Comparison of ENCODE assay signal across 11 mouse cellular contexts in genomic region chr4:43398014-43398413, GRCm38 (mm10). TPM values are rescaled to one million over a fixed set of nuclear protein-coding genes. Genes with fewer than 3 reads are reported as not detected.
A peak's percentile ranks its signal among the peaks of the same experiment; 100 is the strongest.
DNase-seq lines count a peak whose midpoint lies in the region; ATAC-seq and TF ChIP-seq lines count a peak whose summit lies in the region.
"Had no signal": no experiment of that assay in that cellular context is flagged by ENCODE, and none has a peak within 500 bp of the region (broad histone marks: within the 10 kb centered on the region; RNA-seq: fewer than 3 reads in every experiment).

No protein-coding gene starts in this region.

- H3K4me1 ChIP-seq in hindbrain, embryonic 10.5 days (replicated peaks) = peaks cover 49% of the 10 kb centered on the region
- peaks cover 30% of the 10 kb centered on the region for H3K4me1 ChIP-seq in hindbrain, embryonic 12.5 days
- peaks cover 58% of the 10 kb centered on the region for H3K4me1 ChIP-seq in neural tube, embryonic 13.5 days (replicated peaks)
- peaks cover 27% of the 10 kb centered on the region for H3K4me1 ChIP-seq in hindbrain, embryonic 15.5 days (replicated peaks)
- H3K4me1 ChIP-seq in stomach, postnatal 0 days (replicated peaks; ENCODE audit: control insufficient read depth, insufficient read depth) = peaks cover 31% of the 10 kb centered on the region

- DNase-seq in hindbrain, embryonic 10.5 days (ENCODE audit: low spot score) = no peak
- no peak for DNase-seq in neural tube, embryonic 10.5 days (ENCODE audit: extremely low spot score, low spot score)
- no peak for DNase-seq in stomach, postnatal 0 days (ENCODE audit: low spot score)
- no peak for DNase-seq in cerebellum, adult 9-10 months
- DNase-seq: cerebellum, postnatal 14 days had no signal

- no peaks in the 10 kb centered on the region for H3K27me3 ChIP-seq in hindbrain, embryonic 10.5 days (ENCODE audit: insufficient read depth, poor library complexity, severe bottlenecking)
- H3K27me3 ChIP-seq in hindbrain, embryonic 12.5 days = no peaks in the 10 kb centered on the region
- H3K27me3 ChIP-seq in neural tube, embryonic 13.5 days = no peaks in the 10 kb centered on the region
- H3K27me3 ChIP-seq in hindbrain, embryonic 15.5 days = no peaks in the 10 kb centered on the region
- H3K27me3 ChIP-seq in stomach, postnatal 0 days (ENCODE audit: control insufficient read depth, insufficient read depth, low read length) = no peaks in the 10 kb centered on the region

- H3K4me2 ChIP-seq in hindbrain, embryonic 12.5 days (replicated peaks) = no peak overlapping the region
- H3K4me2 ChIP-seq in neural tube, embryonic 13.5 days = no peak overlapping the region
- H3K4me2 ChIP-seq in hindbrain, embryonic 15.5 days = no peak overlapping the region
- no peak overlapping the region for H3K4me2 ChIP-seq in stomach, postnatal 0 days (replicated peaks; ENCODE audit: low read depth)

- no peak for ATAC-seq in hindbrain, embryonic 12.5 days (ENCODE audit: low FRiP score)
- no peak for ATAC-seq in neural tube, embryonic 13.5 days (ENCODE audit: low read depth)
- ATAC-seq in hindbrain, embryonic 15.5 days (ENCODE audit: low FRiP score, low read depth) = no peak
- ATAC-seq in stomach, postnatal 0 days (ENCODE audit: low FRiP score, low TSS enrichment) = no peak
- ATAC-seq: forebrain, embryonic 16.5 days; inflammation-experienced regulatory T-cells, adult 6 months had no signal

- TF ChIP-seq CTCF in stomach, postnatal 0 days (IDR thresholded peaks at IDR 0.05; ENCODE audit: low read depth) = no peak

- no peaks in the 10 kb centered on the region for H3K9me3 ChIP-seq in hindbrain, embryonic 10.5 days
- H3K9me3 ChIP-seq in hindbrain, embryonic 12.5 days (replicated peaks) = no peaks in the 10 kb centered on the region
- no peaks in the 10 kb centered on the region for H3K9me3 ChIP-seq in neural tube, embryonic 13.5 days
- H3K9me3 ChIP-seq in hindbrain, embryonic 15.5 days = no peaks in the 10 kb centered on the region
- H3K9me3 ChIP-seq in stomach, postnatal 0 days (ENCODE audit: control insufficient read depth, low read length) = no peaks in the 10 kb centered on the region

- no peaks in the 10 kb centered on the region for H3K36me3 ChIP-seq in hindbrain, embryonic 10.5 days
- no peaks in the 10 kb centered on the region for H3K36me3 ChIP-seq in hindbrain, embryonic 12.5 days
- H3K36me3 ChIP-seq in neural tube, embryonic 13.5 days = no peaks in the 10 kb centered on the region; the same call in 1 of the 2 replicates
- H3K36me3 ChIP-seq in hindbrain, embryonic 15.5 days = no peaks in the 10 kb centered on the region
- H3K36me3 ChIP-seq in stomach, postnatal 0 days (ENCODE audit: control insufficient read depth, insufficient read depth, low read length) = no peaks in the 10 kb centered on the region

- no peak overlapping the region for H3K4me3 ChIP-seq in hindbrain, embryonic 10.5 days
- no peak overlapping the region for H3K4me3 ChIP-seq in hindbrain, embryonic 12.5 days
- H3K4me3 ChIP-seq in neural tube, embryonic 13.5 days = no peak overlapping the region
- no peak overlapping the region for H3K4me3 ChIP-seq in hindbrain, embryonic 15.5 days
- H3K4me3 ChIP-seq in stomach, postnatal 0 days (ENCODE audit: low read depth, low read length) = no peak overlapping the region

- no peak overlapping the region for H3K9ac ChIP-seq in hindbrain, embryonic 12.5 days
- no peak overlapping the region for H3K9ac ChIP-seq in neural tube, embryonic 13.5 days
- H3K9ac ChIP-seq in hindbrain, embryonic 15.5 days = no peak overlapping the region
- no peak overlapping the region for H3K9ac ChIP-seq in stomach, postnatal 0 days (ENCODE audit: low read length)

- 75% methylated on average over 4 of the region's 4 CpGs for WGBS in hindbrain, embryonic 10.5 days
- 63% methylated on average over 4 of the region's 4 CpGs for WGBS in hindbrain, embryonic 12.5 days
- 53% methylated on average over 4 of the region's 4 CpGs for WGBS in neural tube, embryonic 13.5 days
- WGBS in hindbrain, embryonic 15.5 days = 65% methylated on average over 4 of the region's 4 CpGs
- 73% methylated on average over 4 of the region's 4 CpGs for WGBS in stomach, postnatal 0 days

- H3K27ac ChIP-seq in hindbrain, embryonic 10.5 days = 0 out of 2 replicates have a peak overlapping the region, but pooled peaks have one; percentile 3
- H3K27ac ChIP-seq in hindbrain, embryonic 12.5 days = no peak overlapping the region; the same call in 1 of the 2 replicates
- peak overlapping the region; percentile 52; the same call in 1 of the 2 replicates for H3K27ac ChIP-seq in neural tube, embryonic 13.5 days (replicated peaks)
- peak overlapping the region; percentile 57 for H3K27ac ChIP-seq in hindbrain, embryonic 15.5 days (replicated peaks)
- peak overlapping the region; percentile 82 for H3K27ac ChIP-seq in stomach, postnatal 0 days (replicated peaks)
- H3K27ac ChIP-seq: macrophage had no signal

- TF ChIP-seq EP300 in stomach, postnatal 0 days (optimal IDR thresholded peaks at IDR 0.05) = no peak

RNA-seq across cellular contexts. Expression of gene Rusc2, which starts 16.2 kb away (rescaled TPM):
- polyA plus RNA-seq in hindbrain, embryonic 10.5 days (2016; fragmentation: Nextera tagmentation; extraction: Ambion mirVana) = 12.5 and 33.4 TPM in 2 replicates
- polyA plus RNA-seq in hindbrain, embryonic 12.5 days (2016; fragmentation: Nextera tagmentation; extraction: Ambion mirVana) = 55.0 and 68.9 TPM in 2 replicates
- 74.5 and 79.3 TPM in 2 replicates for polyA plus RNA-seq in neural tube, embryonic 13.5 days (2015; fragmentation: Nextera tagmentation; extraction: Ambion mirVana)
- polyA plus RNA-seq in hindbrain, embryonic 15.5 days (2015; fragmentation: Nextera tagmentation; extraction: Ambion mirVana) = 88.8 and 99.5 TPM in 2 replicates
- polyA plus RNA-seq in stomach, postnatal 0 days (2015; fragmentation: Nextera tagmentation; extraction: Ambion mirVana) = 10.7 and 11.5 TPM in 2 replicates
- polyA plus RNA-seq: inflammation-experienced regulatory T-cells, adult 6 months had no signal

RNA-seq across cellular contexts. Expression of gene Fam166b, which starts 30.9 kb away (rescaled TPM):
- 0.47 TPM in 1 of 2 replicates, not detected in the other for polyA plus RNA-seq in hindbrain, embryonic 10.5 days (2016; fragmentation: Nextera tagmentation; extraction: Ambion mirVana)
- polyA plus RNA-seq in hindbrain, embryonic 12.5 days (2016; fragmentation: Nextera tagmentation; extraction: Ambion mirVana) = 1.3 TPM in 1 of 2 replicates, not detected in the other
- polyA plus RNA-seq in neural tube, embryonic 13.5 days (2015; fragmentation: Nextera tagmentation; extraction: Ambion mirVana) = 0.32 and 0.59 TPM in 2 replicates
- polyA plus RNA-seq in hindbrain, embryonic 15.5 days (2015; fragmentation: Nextera tagmentation; extraction: Ambion mirVana) = 0.79 and 1.5 TPM in 2 replicates
- polyA plus RNA-seq in stomach, postnatal 0 days (2015; fragmentation: Nextera tagmentation; extraction: Ambion mirVana) = 0.12 and 0.27 TPM in 2 replicates
- polyA plus RNA-seq: inflammation-experienced regulatory T-cells, adult 6 months; macrophage had no signal

RNA-seq across cellular contexts. Expression of gene Tesk1, which starts 43.7 kb away (rescaled TPM):
- 7.1 and 8.3 TPM in 2 replicates for polyA plus RNA-seq in hindbrain, embryonic 10.5 days (2016; fragmentation: Nextera tagmentation; extraction: Ambion mirVana)
- polyA plus RNA-seq in hindbrain, embryonic 12.5 days (2016; fragmentation: Nextera tagmentation; extraction: Ambion mirVana) = 15.7 and 16.2 TPM in 2 replicates
- polyA plus RNA-seq in neural tube, embryonic 13.5 days (2015; fragmentation: Nextera tagmentation; extraction: Ambion mirVana) = 10.8 and 14.4 TPM in 2 replicates
- 16.2 and 16.8 TPM in 2 replicates for polyA plus RNA-seq in hindbrain, embryonic 15.5 days (2015; fragmentation: Nextera tagmentation; extraction: Ambion mirVana)
- polyA plus RNA-seq in stomach, postnatal 0 days (2015; fragmentation: Nextera tagmentation; extraction: Ambion mirVana) = 4.7 TPM in 2 replicates

RNA-seq across cellular contexts. Expression of gene Cd72, which starts 56.4 kb away (rescaled TPM):
- 1.8 and 2.4 TPM in 2 replicates for polyA plus RNA-seq in hindbrain, embryonic 10.5 days (2016; fragmentation: Nextera tagmentation; extraction: Ambion mirVana)
- polyA plus RNA-seq in hindbrain, embryonic 12.5 days (2016; fragmentation: Nextera tagmentation; extraction: Ambion mirVana) = 2.0 and 3.8 TPM in 2 replicates
- polyA plus RNA-seq in neural tube, embryonic 13.5 days (2015; fragmentation: Nextera tagmentation; extraction: Ambion mirVana) = 2.8 and 3.7 TPM in 2 replicates
- polyA plus RNA-seq in hindbrain, embryonic 15.5 days (2015; fragmentation: Nextera tagmentation; extraction: Ambion mirVana) = 5.3 and 5.7 TPM in 2 replicates
- 2.8 and 3.2 TPM in 2 replicates for polyA plus RNA-seq in stomach, postnatal 0 days (2015; fragmentation: Nextera tagmentation; extraction: Ambion mirVana)
